Mouse (Mus musculus) brain, embryonic 14.5 days (tissue): ENCODE measurements around the gene Hs3st4.

Experiments used
- CTCF ChIP-seq: fragments of 200-500 bp; IDR thresholded peaks from 2 replicates; pipeline ENCODE4 v1.5.1; 2012; ENCODE audit warnings: inconsistent platforms, mild to moderate bottlenecking, moderate library complexity, borderline replicate concordance; ENCODE audit not compliant: insufficient read depth, insufficient read length; ENCODE audit errors: extremely low read depth
- POLR2A ChIP-seq: fragments of 200-500 bp; IDR thresholded peaks from 2 replicates; pipeline ENCODE4 v1.6.1; 2012; ENCODE audit warnings: mild to moderate bottlenecking, inconsistent platforms, borderline replicate concordance; ENCODE audit not compliant: poor library complexity, insufficient read depth, insufficient read length, severe bottlenecking; ENCODE audit errors: extremely low read depth

DNA sequence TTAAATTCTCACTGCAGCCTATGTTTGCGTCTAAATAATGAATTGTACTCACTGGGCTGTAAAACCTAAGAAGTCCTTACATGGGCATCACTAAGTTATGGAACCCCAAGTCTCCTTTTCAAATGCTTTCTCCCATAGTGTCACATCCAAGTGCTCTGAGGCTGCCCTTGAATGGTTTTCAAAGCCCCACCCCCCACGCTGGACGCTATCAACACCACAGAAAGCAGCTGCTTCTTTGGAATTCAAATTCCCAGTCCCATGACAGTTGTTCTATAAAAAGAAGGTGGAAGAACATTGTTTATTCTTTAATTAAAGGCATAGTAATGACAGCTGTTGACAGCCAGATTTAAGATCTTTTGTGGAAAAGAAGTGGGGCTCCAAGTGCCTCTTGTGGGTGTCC is 275.8 kb downstream of the Hs3st4 start:
- TF ChIP-seq CTCF (no peak), POLR2A (no peak)
